Mouse (Mus musculus) liver, embryonic 12.5 days (tissue): ENCODE data around the gene Pnpla7. TPM values are rescaled to one million over a fixed set of nuclear protein-coding genes. Genes with fewer than 3 reads are reported as not detected.

Experiments used
- ATAC-seq: fragments of 200-750 bp; cut with Nextera tagmentation; 2 replicates; pipeline ENCODE4 v1.8.0; 2017; ENCODE audit warnings: moderate number of reproducible peaks, mild to moderate bottlenecking, moderate library complexity
- H3K27ac ChIP-seq: fragments of 300-500 bp; sonication (generic); 2 replicates; pipeline ENCODE4 v1.5.1; 2016; ENCODE audit warnings: mild to moderate bottlenecking
- H3K27me3 ChIP-seq: fragments of 300-500 bp; sonication (generic); replicated peaks from 2 replicates; pipeline ENCODE4 v1.6.1; 2016; ENCODE audit warnings: mild to moderate bottlenecking, moderate library complexity
- H3K36me3 ChIP-seq: fragments of 300-500 bp; sonication (generic); 2 replicates; pipeline ENCODE4 v1.6.1; 2016; ENCODE audit warnings: mild to moderate bottlenecking, moderate library complexity
- H3K4me1 ChIP-seq: fragments of 300-500 bp; sonication (generic); 2 replicates; pipeline ENCODE4 v1.6.1; 2016
- H3K4me2 ChIP-seq: fragments of 300-500 bp; sonication (generic); 2 replicates; pipeline ENCODE4 v1.6.1; 2016; ENCODE audit warnings: mild to moderate bottlenecking, moderate library complexity
- H3K4me3 ChIP-seq: fragments of 300-500 bp; sonication (generic); 2 replicates; pipeline ENCODE4 v1.5.1; 2016; ENCODE audit warnings: mild to moderate bottlenecking, moderate library complexity
- H3K9ac ChIP-seq: fragments of 300-500 bp; sonication (generic); 2 replicates; pipeline ENCODE4 v1.6.1; 2016; ENCODE audit warnings: mild to moderate bottlenecking, moderate library complexity
- H3K9me3 ChIP-seq: fragments of 300-500 bp; sonication (generic); replicated peaks from 2 replicates; pipeline ENCODE4 v1.6.1; 2016; ENCODE audit warnings: mild to moderate bottlenecking, moderate library complexity
- WGBS: fragments of 180-500 bp; shearing (Covaris S2); methylation state at CpG from one replicate; pipeline ENCODE4 v1.1.7; 2016; ENCODE audit not compliant: insufficient replicate concordance; 5-methylcytosine and 5-hydroxymethylcytosine counted together
- microRNA-seq: library from miRNA; unstranded; fragments of <30 nt; microRNA quantifications from one replicate; pipeline ENCODE4, GENCODE M21; 2017
- polyA plus RNA-seq: library from polyadenylated mRNA; unstranded; fragments of >200 nt; fragmentation: Nextera tagmentation; extraction: Ambion mirVana; gene quantifications from 2 replicates; pipeline ENCODE4 v1.2.1, GENCODE M21; 2016

Pnpla7 gene
- polyA plus RNA-seq, 1 experiment from 2014 or later, result 17.0 TPM

GRCm38 (mm10) chr2:25083697-25084096 is 107.9 kb downstream of the Pnpla7 start:
- 60% methylated on average over 4 of the region's 4 CpGs for WGBS
- Histone ChIP-seq H3K4me2 (no peak overlapping the region), H3K36me3 (no peaks in the 10 kb centered on the region), H3K27me3 (peaks cover 50% of the 10 kb centered on the region), H3K27ac (no peak overlapping the region), H3K4me3 (no peak overlapping the region), H3K9me3 (no peaks in the 10 kb centered on the region), H3K4me1 (no peaks in the 10 kb centered on the region), H3K9ac (no peak overlapping the region)
- ATAC-seq, result no peak

- ATAC-seq, result no peak
- Histone ChIP-seq H3K9ac (no peak overlapping the region), H3K4me1 (no peaks in the 10 kb centered on the region), H3K36me3 (no peaks in the 10 kb centered on the region), H3K9me3 (no peaks in the 10 kb centered on the region), H3K27me3 (peaks cover 44% of the 10 kb centered on the region), H3K27ac (no peak overlapping the region), H3K4me3 (no peak overlapping the region), H3K4me2 (no peak overlapping the region)
- whole genome bisulfite sequencing, result 69% methylated on average over 5 of the region's 5 CpGs
Measured at GRCm38 (mm10) chr2:25085571-25085970, 109.7 kb downstream of the Pnpla7 start.

GRCm38 (mm10) chr2:25087842-25088241 is 112.0 kb downstream of the Pnpla7 start:
- no peak overlapping the region for H3K9ac ChIP-seq
- no peak overlapping the region for H3K4me3 ChIP-seq
- 85% methylated on average over 2 of the region's 2 CpGs for WGBS
- no peak overlapping the region for H3K27ac ChIP-seq
- no peaks in the 10 kb centered on the region for H3K9me3 ChIP-seq
- no peaks in the 10 kb centered on the region for H3K36me3 ChIP-seq
- peaks cover 45% of the 10 kb centered on the region for H3K27me3 ChIP-seq
- no peak overlapping the region for H3K4me2 ChIP-seq
- no peak for ATAC-seq
- no peaks in the 10 kb centered on the region for H3K4me1 ChIP-seq

- no peak overlapping the region for H3K9ac ChIP-seq
- H3K27ac ChIP-seq, result no peak overlapping the region
- no peak for ATAC-seq
- no peaks in the 10 kb centered on the region for H3K36me3 ChIP-seq
- H3K27me3 ChIP-seq, result peaks cover 45% of the 10 kb centered on the region
- H3K4me2 ChIP-seq, result no peak overlapping the region
- 57% methylated on average over 3 of the region's 3 CpGs for WGBS
- no peaks in the 10 kb centered on the region for H3K9me3 ChIP-seq
- no peaks in the 10 kb centered on the region for H3K4me1 ChIP-seq
- no peak overlapping the region for H3K4me3 ChIP-seq
Measured at GRCm38 (mm10) chr2:25088636-25089035, 112.8 kb downstream of the Pnpla7 start.

- 45% methylated on average over 17 of the region's 17 CpGs for whole genome bisulfite sequencing
- peak overlapping the region; percentile 29; the same call in 1 of the 2 replicates for H3K9ac ChIP-seq
- H3K9me3 ChIP-seq, result no peaks in the 10 kb centered on the region
- peak overlapping the region; percentile 60 for H3K4me2 ChIP-seq
- H3K36me3 ChIP-seq, result no peaks in the 10 kb centered on the region
- H3K4me3 ChIP-seq, result peak overlapping the region; percentile 34
- H3K27ac ChIP-seq, result no peak overlapping the region; the same call in 1 of the 2 replicates
- ATAC-seq, result no peak; the same call in none of the 2 replicates
- peaks cover 35% of the 10 kb centered on the region for H3K27me3 ChIP-seq
- peaks cover 28% of the 10 kb centered on the region for H3K4me1 ChIP-seq
Measured at GRCm38 (mm10) chr2:25094785-25095108, 118.9 kb downstream of the Pnpla7 start.

GRCm38 (mm10) chr2:25095109-25095850 is 119.4 kb downstream of the Pnpla7 start, which contains the start of gene Noxa1:
TSS of gene Noxa1 (minus strand) at chr2:25095149.
- no peak within 1 kb of the TSS; the same call in 1 of the 2 replicates for H3K27ac ChIP-seq
- no peaks in the 10 kb centered on the region for H3K36me3 ChIP-seq
- H3K27me3 ChIP-seq, result peaks cover 35% of the 10 kb centered on the region
- no peaks in the 10 kb centered on the region for H3K9me3 ChIP-seq
- peak; percentile 81 for ATAC-seq
- 40% methylated on average over 28 of the region's 28 CpGs for WGBS
- H3K4me1 ChIP-seq, result peaks cover 28% of the 10 kb centered on the region
- H3K4me3 ChIP-seq, result peak within 1 kb of the TSS; percentile 34
- H3K9ac ChIP-seq, result peak within 1 kb of the TSS; percentile 29; the same call in 1 of the 2 replicates
- peak within 1 kb of the TSS; percentile 60 for H3K4me2 ChIP-seq

- H3K9ac ChIP-seq, result no peak overlapping the region
Measured at GRCm38 (mm10) chr2:25098005-25098615, 122.3 kb downstream of the Pnpla7 start.

GRCm38 (mm10) chr2:25098956-25099355 is 123.1 kb downstream of the Pnpla7 start:
- no peak overlapping the region for H3K4me3 ChIP-seq
- no peaks in the 10 kb centered on the region for H3K36me3 ChIP-seq
- H3K4me1 ChIP-seq, result peaks cover 28% of the 10 kb centered on the region
- 43% methylated on average over 5 of the region's 5 CpGs for WGBS
- no peak overlapping the region for H3K4me2 ChIP-seq
- ATAC-seq, result no peak
- no peak overlapping the region for H3K27ac ChIP-seq
- H3K9ac ChIP-seq, result no peak overlapping the region
- H3K9me3 ChIP-seq, result no peaks in the 10 kb centered on the region
- H3K27me3 ChIP-seq, result peaks cover 8% of the 10 kb centered on the region

More at GRCm38 (mm10) chr2:25098005-25098615, 122.3 kb downstream of the Pnpla7 start:
- no peak for ATAC-seq
- H3K4me2 ChIP-seq, result no peak overlapping the region
- peaks cover 28% of the 10 kb centered on the region for H3K4me1 ChIP-seq
- peaks cover 17% of the 10 kb centered on the region for H3K27me3 ChIP-seq
- H3K27ac ChIP-seq, result no peak overlapping the region
- 58% methylated on average over 3 of the region's 3 CpGs for WGBS
- no peak overlapping the region for H3K4me3 ChIP-seq
- no peaks in the 10 kb centered on the region for H3K9me3 ChIP-seq
- no peaks in the 10 kb centered on the region for H3K36me3 ChIP-seq

- no peaks in the 10 kb centered on the region for H3K36me3 ChIP-seq
- no peak for ATAC-seq
- H3K4me2 ChIP-seq, result no peak overlapping the region
- H3K9ac ChIP-seq, result no peak overlapping the region
- 0 out of 2 replicates have a peak, but pooled peaks cover under 1% of the 10 kb centered on the region for H3K27me3 ChIP-seq
- H3K4me3 ChIP-seq, result no peak overlapping the region
- H3K27ac ChIP-seq, result no peak overlapping the region
- WGBS, result 60% methylated on average over 3 of the region's 3 CpGs
- no peaks in the 10 kb centered on the region for H3K9me3 ChIP-seq
- H3K4me1 ChIP-seq, result peaks cover 26% of the 10 kb centered on the region
Measured at GRCm38 (mm10) chr2:25099703-25100102, 123.9 kb downstream of the Pnpla7 start.

Small RNA genes within 50 kb of the gene (microRNA-seq; reads per million reads assigned to microRNA genes)
- gene Gm22875, result not detected
- not detected for gene Gm24328
- gene Mir7664, result not detected

Other genes starting within 250 kb of the Pnpla7 start
- 0.02 and 0.05 TPM in 2 replicates for gene Cacna1b, start 212.9 kb upstream of the Pnpla7 start, polyA plus RNA-seq
- 30.7 and 31.7 TPM in 2 replicates for gene Ehmt1, start 56.4 kb upstream of the Pnpla7 start, polyA plus RNA-seq
- 20.2 and 21.8 TPM in 2 replicates for gene Arrdc1, start 40.8 kb upstream of the Pnpla7 start, polyA plus RNA-seq
- 19.8 and 24.0 TPM in 2 replicates for gene Zmynd19, start 26.2 kb upstream of the Pnpla7 start, polyA plus RNA-seq
- 14.5 and 16.6 TPM in 2 replicates for gene Dph7, start 13.6 kb upstream of the Pnpla7 start, polyA plus RNA-seq
- 109 and 113 TPM in 2 replicates for gene Mrpl41, start 935 bp upstream of the Pnpla7 start, polyA plus RNA-seq
- 16.1 and 17.0 TPM in 2 replicates for gene Nsmf, start 78.3 kb downstream of the Pnpla7 start, polyA plus RNA-seq
- gene Entpd8, start 104.3 kb downstream of the Pnpla7 start, polyA plus RNA-seq, result 1.2 and 1.4 TPM in 2 replicates
- gene Noxa1, start 119.1 kb downstream of the Pnpla7 start, polyA plus RNA-seq, result 0.64 and 0.71 TPM in 2 replicates
- gene Nrarp, start 204.7 kb downstream of the Pnpla7 start, polyA plus RNA-seq, result 5.9 and 6.2 TPM in 2 replicates
- gene Tor4a, start 220.9 kb downstream of the Pnpla7 start, polyA plus RNA-seq, result 7.2 and 7.4 TPM in 2 replicates
- gene Nelfb, start 235.5 kb downstream of the Pnpla7 start, polyA plus RNA-seq, result 56.7 and 61.5 TPM in 2 replicates
- gene Stpg3, start 238.6 kb downstream of the Pnpla7 start, polyA plus RNA-seq, result not detected in 2 replicates
- gene Fam166a, start 242.7 kb downstream of the Pnpla7 start, polyA plus RNA-seq, result 1.2 TPM in 1 of 2 replicates, not detected in the other
- 901 and 931 TPM in 2 replicates for gene Tubb4b, start 248.7 kb downstream of the Pnpla7 start, polyA plus RNA-seq